Mouse (Mus musculus): Measurements from ENCODE around the gene Psma6.
A peak's percentile ranks its signal among the peaks of the same experiment; 100 is the strongest.

Psma6 gene

GRCm38 (mm10) chr12:55465401-55465983 lies 81.5 kb downstream of the Psma6 start:
- no peak for DNase-seq

DNA sequence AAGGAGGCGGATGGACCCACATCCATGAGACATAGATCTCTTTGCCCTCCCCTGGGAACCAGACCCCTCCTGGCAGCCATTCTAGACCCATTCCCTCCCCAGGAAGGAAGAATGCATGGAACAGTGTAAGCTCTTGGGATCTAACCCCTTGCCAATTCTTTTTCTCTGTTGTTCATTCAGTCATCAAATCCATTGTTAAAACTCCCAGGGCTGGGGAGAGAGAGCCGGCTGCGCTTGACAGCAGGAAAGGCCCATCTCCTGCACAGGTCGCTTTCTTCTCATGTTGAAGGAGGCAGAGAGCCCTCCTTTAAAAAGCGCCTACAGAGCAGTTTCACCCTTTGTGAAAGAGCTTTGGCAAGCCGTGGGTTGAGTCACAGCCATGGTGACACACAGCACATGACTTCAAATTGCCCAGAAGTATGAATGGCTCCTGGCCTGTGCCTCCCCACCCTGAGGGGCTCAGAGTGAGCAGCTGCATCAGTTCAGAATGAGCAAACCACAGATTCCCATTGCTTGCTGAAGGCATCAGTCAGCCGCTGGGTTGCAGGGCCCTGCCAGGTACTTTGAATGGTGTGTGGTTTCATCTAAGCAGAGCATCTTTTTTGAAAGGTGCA lies 82.2 kb downstream of the Psma6 start:
- peak; percentile 67 for DNase-seq

DNA sequence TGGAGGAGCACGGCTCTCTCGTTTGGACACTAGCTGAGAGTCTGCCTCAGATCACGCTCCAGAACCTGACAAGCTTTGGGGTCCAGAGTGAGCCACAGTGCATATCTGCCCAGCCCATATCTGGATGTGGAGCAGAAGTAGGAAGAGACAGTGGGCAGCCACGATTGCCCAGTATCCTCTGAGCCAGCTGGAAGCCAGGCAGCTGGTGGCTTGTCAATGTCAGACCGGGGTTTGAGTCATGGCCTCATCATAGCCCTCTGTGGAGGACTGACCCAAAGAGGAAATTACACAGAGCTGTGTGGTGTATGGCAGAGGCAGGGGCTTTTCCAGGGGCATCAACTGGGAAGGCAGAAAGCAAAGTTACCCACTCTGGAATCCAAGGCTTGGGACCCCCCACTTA lies 82.8 kb downstream of the Psma6 start:
- no peak for DNase-seq

DNA sequence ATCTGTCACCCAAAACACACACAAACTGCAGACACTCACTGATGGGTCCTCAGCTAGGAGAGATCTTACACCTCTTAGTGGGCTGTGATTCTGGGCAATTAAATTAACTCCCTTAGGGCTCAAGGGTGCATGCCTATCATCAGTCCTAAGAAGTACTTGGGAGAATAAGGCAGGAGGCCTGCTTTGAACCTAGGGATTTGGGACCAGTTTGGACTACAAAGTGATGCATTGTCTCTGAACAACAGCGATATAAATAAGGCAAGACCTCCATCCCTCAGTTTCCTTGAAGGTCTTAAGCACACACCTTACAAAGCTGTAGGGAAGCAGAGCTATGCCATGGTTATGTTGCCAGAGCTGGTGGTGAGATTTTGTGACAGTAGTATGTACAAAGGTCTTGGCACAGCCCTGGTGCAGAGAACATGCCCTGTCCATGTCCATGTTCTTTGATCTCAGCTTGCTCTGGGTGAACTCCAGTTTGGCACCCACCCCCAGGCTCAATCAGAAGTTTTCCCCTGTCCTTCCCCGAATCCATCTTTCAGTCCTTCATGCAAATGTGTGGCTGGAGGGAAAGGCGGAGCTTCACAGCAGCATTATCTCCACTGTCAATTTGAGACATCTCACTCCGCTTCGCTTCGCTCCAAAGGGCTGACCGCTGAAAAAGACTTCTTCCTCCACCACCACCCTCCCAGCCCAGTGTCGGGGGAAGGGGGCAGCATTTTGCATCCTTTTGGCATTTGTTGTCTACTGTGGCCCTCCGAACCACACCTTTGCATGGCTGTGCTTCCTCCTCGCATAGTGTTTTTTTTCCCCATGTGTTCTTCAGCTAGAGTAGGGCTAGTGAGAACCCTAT lies 83.5 kb downstream of the Psma6 start:
- peak; percentile 35 for DNase-seq

All from lung, postnatal 10 days (tissue).